Mouse (Mus musculus) urinary bladder, postnatal 36 days (tissue): ENCODE measurements around the gene Wdr53.
"Not testable (repeated sequence)": the region's sequence is repeated elsewhere in the genome, so short reads cannot be mapped to it uniquely, and the experiment has no call there.

Experiments used
- DNase-seq, 2 experiments: peaks; one replicate each; pipeline ENCODE4 v3.0.0; 2022; ENCODE audit warnings: low spot score in 2 of 2, mixed read lengths in 1 of 2

Gene Wdr53

GRCm38 (mm10) chr16:32278396-32278795, 31.4 kb downstream of the Wdr53 start:
- no peak for DNase-seq

GRCm38 (mm10) chr16:32280211-32280610, 33.2 kb downstream of the Wdr53 start:
- no peak for DNase-seq

- no peak for DNase-seq
Observed at GRCm38 (mm10) chr16:32282608-32283007, 35.6 kb downstream of the Wdr53 start.

- no peak for DNase-seq
Observed at GRCm38 (mm10) chr16:32291821-32292220, 44.8 kb downstream of the Wdr53 start.

GRCm38 (mm10) chr16:32299617-32300016, 52.6 kb downstream of the Wdr53 start:
- DNase-seq: not testable (repeated sequence)

GRCm38 (mm10) chr16:32303046-32303445, 56.0 kb downstream of the Wdr53 start:
- DNase-seq: no peak

GRCm38 (mm10) chr16:32303886-32304285, 56.9 kb downstream of the Wdr53 start:
- DNase-seq: no peak
